Mouse (Mus musculus) pancreas, adult 10 weeks (tissue): ENCODE measurements around the gene Omt2a. TPM values are rescaled to one million over a fixed set of nuclear protein-coding genes. Genes with fewer than 3 reads are reported as not detected.

Experiments used
- polyA plus RNA-seq: library from polyadenylated mRNA; stranded (reverse); fragments of 350-450 nt; fragmentation: Illumina TruSeq; extraction: RNeasy Lipid Tissue Mini Kit (QIAGEN cat#74804); gene quantifications from one replicate; pipeline ENCODE4 v1.2.3, GENCODE M21; 2015; ENCODE audit warnings: low read depth, low replicate concordance; ENCODE audit not compliant: insufficient read depth

Omt2a gene
- not detected for polyA plus RNA-seq

GRCm38 (mm10) chr9:78314696-78315095 lies at the start of gene Omt2a:
Gene Omt2a (minus strand): TSS chr9:78314796.

GRCm38 (mm10) chr9:78355611-78356010 lies 41.0 kb upstream of the Omt2a start, which contains the start of gene Gsta2:
Gene Gsta2 (minus strand): TSS chr9:78355788.

GRCm38 (mm10) chr9:78327289-78327688 lies 12.7 kb upstream of the Omt2a start, which contains the start of gene Omt2b:
Gene Omt2b (plus strand): TSS chr9:78327589.

GRCm38 (mm10) chr9:78289723-78290122 lies 24.9 kb downstream of the Omt2a start, which contains the start of gene Gm10639:
Gene Gm10639 (plus strand): TSS chr9:78289923.

Other genes with a start within 250 kb of the Omt2a start
- gene Fbxo9, start 205.7 kb downstream of the Omt2a start, polyA plus RNA-seq: 32.2 TPM
- 4.0 TPM for gene Ick, start 205.6 kb downstream of the Omt2a start, polyA plus RNA-seq
- gene Gsta4, start 132.0 kb downstream of the Omt2a start, polyA plus RNA-seq: 5.2 TPM
- gene Gsta1, start 84.1 kb downstream of the Omt2a start, polyA plus RNA-seq: not detected
- not detected for gene Gm3776, start 57.7 kb downstream of the Omt2a start, polyA plus RNA-seq
- not detected for gene Gm10639, start 24.9 kb downstream of the Omt2a start, polyA plus RNA-seq
- gene Omt2b, start 12.8 kb upstream of the Omt2a start, polyA plus RNA-seq: not detected
- not detected for gene Gsta2, start 41.0 kb upstream of the Omt2a start, polyA plus RNA-seq
- not detected for gene Dppa5a, start 53.4 kb upstream of the Omt2a start, polyA plus RNA-seq
- gene Ooep, start 63.9 kb upstream of the Omt2a start, polyA plus RNA-seq: not detected
- not detected for gene Ddx43, start 81.0 kb upstream of the Omt2a start, polyA plus RNA-seq
- 0.54 TPM for gene Cgas, start 128.4 kb upstream of the Omt2a start, polyA plus RNA-seq
- gene Mto1, start 133.4 kb upstream of the Omt2a start, polyA plus RNA-seq: 3.2 TPM
- not detected for gene Gm17324, start 134.0 kb upstream of the Omt2a start, polyA plus RNA-seq
- gene Eef1a1, start 174.4 kb upstream of the Omt2a start, polyA plus RNA-seq: 2,654 TPM